Mouse (Mus musculus): ENCODE results near the gene Zfp60.
"Not testable (repeated sequence)": the region's sequence is repeated elsewhere in the genome, so short reads cannot be mapped to it uniquely, and the experiment has no call there.

Zfp60 gene

DNA sequence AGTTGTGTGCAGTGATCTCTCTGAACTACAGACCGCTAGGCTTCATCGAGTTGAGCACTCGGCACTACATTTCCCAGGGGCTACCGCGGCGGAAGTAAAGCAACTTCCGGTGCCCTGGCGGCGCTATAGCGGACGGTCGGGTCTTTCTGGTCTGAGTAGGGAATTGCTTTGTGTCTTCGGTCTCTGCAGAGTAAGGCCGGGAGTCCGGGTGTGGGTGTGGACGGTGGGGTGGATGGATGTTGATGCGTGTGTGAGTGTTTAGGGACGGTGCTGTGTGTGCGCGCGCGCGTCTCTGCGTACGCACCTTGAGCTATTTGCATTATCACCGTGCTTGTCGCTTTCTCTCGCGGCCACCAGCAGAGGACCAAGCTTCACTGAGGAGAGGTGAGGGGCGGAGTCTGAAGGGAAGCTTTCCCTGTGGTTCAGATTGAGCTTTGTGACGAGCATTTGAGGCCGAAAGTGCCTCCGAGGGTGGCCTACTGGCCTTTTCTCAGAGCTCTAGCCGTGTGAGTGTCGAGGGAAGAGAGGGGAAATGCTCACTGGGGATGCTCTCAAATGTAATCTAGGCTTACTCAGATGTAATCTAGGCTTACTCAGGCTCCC is at the start of gene Zfp60:
Zfp60 (plus strand) TSS at position 109 of the 603 bp plus-strand sequence.
- peak; percentile 78 for DNase-seq

DNA sequence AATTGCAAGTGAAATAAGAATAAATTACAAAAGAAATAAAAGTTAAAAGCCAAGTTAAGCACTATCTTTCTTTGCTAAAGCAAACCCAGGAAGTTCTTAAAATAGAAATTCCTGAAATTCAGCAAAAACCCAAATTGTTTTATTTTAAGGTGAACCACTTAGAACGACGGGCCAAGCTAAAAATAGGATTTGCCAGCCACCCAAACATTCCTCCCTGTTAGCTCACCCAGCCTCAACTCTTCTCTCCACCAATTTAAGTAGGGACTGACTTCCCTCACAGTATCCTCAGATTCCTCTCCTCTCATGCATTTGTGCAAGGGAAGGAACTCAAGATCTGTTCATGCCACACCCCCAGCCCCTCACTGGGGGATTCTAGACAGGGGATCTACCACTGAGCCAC is 48.0 kb upstream of the Zfp60 start:
- DNase-seq: no peak

DNA sequence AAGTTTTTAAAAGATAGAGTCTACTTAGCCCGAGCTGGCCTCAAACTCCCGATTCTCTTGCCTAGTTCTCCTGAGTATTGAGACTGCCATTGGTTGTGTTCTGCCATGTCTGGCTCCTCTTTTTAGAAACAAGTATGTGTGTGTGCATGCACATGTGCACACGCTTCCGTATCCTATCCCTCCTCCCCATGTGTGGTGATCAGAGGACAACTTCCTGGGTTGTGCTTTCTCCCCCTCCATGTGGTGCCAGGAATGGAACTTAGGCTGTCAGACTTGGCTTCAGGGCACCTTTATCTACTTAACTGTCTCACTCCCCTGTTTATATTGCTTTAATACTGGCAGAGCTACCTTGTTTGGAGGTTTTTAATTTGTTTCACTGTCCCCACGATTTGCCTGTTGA is 46.0 kb upstream of the Zfp60 start:
- DNase-seq: no peak

DNA sequence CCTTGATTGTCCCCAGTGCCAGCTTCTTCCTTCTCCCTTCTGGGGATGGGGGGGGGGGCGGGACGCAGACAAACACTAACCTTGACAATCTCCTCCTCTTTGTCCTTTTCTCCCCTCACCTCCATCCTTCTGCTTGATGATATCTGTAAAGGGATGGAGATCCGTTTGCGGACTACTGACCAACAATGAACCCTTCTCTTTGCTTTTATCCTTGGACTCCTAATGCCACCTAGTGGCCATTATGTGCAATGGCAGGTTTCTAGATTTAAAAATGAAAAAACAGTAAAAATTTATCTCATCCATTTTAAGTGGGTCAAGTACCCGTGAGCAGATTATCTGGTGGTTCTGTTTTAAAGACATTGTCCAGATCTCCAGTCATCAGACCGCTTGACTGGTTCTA is 45.5 kb upstream of the Zfp60 start:
- DNase-seq: no peak

DNA sequence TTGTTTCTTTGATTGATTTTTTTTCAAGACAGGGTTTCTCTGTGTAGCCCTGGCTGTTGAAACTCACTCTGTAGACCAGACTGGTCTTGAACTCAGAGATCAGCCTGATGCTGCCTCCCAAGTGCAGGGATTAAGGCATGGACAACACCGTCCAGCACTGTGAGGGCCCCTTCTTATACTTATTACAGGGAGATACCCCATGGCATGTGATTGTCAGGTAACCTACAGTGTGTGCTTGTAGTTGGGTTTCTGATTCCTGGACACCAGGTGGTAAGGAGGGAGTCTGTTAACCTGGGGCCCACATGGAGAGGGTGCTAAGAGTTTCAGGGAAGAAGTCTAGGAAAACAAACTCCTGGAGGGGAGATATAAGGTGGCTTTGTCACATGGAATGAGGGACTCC is 44.1 kb upstream of the Zfp60 start:
- DNase-seq: no peak

DNA sequence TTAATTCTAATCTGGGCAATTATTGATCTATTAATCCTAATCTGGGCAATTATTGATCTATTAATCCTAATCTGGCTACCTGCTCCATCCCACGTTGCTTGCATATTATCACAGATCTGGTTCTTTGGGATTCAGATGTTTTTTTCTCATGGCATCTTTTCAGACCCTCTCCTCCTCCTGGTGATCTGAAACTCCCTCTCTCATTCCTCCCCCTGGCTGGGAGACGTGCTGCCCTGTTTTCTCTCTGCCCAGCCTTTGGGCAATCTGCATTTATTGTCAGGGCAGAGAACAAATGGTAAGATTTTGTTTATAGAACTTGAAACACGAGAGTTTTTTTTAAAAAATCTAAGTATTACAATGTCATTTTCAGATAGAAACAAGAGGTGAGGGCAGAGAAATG is 43.4 kb upstream of the Zfp60 start:
- no peak for DNase-seq

DNA sequence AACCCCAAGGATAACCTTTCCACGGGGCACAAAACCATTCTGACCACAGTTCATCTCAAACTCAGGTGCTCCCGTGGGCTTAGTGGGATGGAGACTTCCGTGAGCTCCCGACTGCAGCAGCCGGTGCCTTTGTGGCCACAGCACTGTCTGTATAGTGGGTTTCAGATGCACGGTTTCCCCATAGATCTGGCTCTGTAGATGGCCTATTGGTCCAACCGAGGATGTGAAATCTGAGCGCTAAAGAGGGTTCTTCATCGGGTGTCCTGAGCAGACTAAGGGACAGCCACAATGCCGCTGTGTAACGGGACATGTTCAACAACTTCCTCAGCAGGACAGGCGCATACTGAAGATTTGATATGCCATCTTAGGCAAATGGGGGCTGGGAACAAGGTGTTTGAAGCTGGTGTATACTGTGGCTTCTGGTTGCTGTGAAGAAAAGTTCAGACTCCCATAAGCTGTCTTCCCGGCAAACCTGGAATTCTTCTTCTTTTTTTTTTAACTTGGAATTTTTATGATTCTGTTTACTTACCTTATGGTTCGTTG is 42.9 kb upstream of the Zfp60 start:
- no peak for DNase-seq

DNA sequence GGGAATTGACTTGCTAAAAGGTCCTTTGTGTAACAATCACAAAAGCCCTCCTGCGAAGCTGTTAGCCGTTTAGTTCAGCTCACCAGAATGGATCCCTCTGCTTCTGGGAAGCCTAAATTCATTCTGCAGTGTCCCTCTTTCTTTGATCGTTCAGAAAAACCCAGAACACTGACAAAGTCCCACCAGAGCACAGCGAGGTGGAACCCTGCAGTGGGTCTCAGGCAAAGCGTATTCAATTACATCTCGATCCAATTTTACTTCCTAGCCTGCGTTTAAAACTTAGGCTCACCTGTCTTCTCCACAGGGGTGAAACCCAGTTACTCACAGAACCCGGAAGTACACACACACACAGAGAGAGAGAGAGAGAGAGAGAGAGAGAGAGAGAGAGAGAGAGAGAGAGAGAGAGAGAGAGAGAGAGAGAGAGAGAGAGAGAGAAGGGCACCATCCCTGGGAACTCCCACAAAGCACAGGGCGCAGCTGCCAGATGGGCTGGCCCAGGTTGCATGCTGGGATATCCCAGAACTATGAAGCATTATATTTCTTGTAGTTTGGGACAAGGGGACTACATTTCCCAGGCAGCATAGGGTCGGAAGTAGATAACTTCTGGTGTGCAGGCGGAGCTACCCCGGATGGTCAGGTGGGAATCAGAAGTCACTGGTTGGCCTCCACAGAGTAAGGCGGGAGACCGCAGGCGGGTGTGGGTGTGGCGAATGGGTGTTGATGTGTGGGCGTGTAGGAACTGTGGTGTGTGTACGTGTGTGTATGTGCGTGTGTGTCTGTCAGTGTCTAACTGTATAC is 42.2 kb upstream of the Zfp60 start, which contains the start of gene Zfp607b:
Zfp607b (plus strand) TSS at position 526 of the 798 bp plus-strand sequence.
- DNase-seq: peak; percentile 90

DNA sequence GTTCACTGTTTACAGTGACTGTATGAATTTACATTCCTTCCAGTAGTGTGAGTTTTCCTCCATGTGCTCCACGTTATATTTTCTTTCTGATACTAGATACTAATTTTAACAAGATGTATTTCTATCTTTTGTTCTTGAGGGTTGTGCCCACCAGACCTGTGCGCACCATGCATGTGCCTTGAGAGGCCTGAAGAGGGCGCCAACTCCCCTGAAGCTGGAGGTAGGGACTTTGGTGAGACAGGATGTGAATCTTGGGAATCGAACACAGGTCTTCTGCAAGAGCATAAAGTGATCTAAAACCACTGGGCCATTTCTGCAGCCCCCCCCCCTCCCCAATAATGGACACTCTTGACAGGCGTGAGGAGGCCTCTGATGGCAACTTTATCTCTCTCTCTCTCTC is 40.1 kb upstream of the Zfp60 start:
- no peak for DNase-seq

DNA sequence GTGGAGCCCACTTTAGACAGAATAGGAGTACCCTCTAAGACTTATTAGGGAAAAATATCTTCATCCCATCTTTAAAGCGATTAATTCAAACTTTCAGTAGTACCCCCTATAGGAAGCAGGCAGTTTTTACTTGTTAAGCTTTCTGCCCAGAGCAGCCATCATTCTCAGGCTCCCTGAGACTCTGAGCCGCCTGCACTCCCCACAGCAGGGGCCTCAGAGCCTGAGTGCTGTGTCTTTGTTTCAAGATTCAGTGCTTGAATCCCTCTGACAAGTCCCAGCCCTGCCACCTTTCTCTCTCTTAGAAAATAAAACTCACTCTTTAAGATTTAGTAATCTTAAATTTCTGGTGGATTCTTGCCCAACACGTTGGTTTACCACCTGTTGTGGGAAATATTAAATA is 34.5 kb upstream of the Zfp60 start:
- DNase-seq: no peak

DNA sequence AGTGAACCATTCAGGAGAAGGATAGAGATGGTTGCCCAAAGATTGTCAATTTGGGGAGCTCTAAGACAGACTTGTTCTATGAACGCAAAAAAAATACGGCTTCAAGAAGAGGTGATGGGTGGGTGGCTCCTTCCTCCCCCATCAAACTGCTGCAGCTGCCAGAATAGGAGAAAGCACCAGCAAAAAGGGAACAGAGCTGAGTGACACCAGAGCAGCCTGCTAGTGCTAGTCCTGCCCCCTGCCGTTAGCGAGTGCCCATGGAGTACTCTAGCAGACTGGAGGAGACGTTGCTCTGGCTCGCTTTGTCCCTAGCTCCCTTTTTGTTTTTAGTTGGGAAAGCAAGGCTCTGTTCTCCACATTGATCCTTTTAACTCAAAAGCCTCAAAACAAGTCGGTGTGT is 20.8 kb upstream of the Zfp60 start:
- no peak for DNase-seq

DNA sequence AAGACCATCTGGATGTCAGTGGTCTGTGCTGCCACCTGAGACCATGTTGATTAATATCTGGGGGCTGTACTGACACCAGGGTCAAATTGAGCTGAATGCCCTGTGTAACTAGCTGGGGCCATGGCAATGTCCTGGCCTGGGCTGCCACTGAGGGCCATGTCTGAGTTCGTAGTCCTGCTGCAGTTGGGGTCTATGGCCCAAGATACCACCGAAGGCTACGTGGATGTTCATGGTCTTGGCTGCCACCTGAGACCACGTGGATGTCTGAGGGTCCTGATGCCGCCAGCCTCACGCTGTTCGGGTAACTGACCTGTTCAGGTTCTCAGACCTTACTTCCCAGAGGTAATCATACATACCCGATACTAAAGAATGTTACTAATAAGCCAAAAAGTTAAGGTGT is 9.2 kb upstream of the Zfp60 start:
- DNase-seq: no peak

DNA sequence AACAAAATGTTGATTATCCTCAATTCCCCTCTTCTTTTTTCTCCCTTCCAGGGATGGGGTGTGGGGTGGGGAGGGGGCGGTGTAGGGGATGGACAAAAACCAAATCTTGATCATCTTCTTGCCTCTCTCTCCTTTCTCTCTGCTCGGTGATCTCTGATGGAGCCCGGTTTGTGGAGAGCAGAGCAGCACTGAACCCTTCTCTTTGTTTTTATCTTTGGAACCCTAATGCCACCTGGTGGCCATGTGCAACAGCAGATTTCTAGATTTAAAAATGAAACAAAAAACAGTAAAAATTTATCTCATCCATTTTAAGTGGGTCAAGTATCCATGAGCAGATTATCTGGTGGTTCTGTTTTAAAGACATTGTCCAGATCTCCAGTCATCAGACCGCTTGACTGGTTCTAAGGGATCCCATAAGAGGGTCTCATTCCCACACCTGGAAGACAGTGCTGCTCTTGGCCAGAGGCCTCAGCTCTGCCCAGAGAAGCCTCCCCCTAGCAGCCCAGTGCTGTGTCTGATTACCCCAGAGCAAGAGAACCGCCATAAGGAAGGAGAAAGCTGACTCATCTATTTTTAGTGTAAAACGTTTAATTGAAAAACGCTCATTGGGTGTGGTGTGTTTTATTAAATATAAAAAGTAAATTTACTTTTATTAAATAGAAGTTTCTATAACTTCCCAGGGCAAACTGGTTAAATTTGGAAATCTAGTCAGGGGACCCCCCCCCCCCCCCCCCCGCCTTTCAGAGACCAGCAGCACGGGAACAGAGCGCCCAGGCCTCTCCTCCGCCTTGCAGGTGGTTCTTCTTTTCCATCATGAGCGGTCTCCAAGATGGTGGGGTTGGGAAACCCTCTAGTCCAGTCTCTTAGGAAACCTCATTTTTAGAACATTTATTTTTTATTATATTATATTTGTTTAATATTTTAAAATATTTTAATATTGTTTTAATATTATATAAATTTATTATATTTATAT is 5.3 kb upstream of the Zfp60 start:
- DNase-seq: peak; percentile 42

DNA sequence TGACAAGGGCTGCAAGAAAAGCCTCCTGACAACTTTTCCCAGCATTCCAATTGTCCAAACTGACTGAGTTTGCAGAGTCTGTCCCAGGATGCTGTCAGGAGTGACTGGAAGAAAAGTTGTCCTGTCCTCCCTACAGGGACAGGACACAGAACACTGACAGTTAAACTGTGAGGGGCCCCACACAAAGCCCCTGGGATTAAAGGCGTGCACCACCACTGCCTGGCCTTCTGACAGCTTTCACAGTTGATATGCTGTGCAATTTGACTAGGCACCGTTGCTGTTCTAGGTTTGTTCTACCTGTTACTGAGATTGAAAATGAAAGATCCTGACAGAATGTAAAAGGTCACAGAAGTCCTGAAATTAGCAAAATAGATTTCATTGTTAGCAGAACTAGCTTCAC is 3.7 kb upstream of the Zfp60 start:
- no peak for DNase-seq

DNA sequence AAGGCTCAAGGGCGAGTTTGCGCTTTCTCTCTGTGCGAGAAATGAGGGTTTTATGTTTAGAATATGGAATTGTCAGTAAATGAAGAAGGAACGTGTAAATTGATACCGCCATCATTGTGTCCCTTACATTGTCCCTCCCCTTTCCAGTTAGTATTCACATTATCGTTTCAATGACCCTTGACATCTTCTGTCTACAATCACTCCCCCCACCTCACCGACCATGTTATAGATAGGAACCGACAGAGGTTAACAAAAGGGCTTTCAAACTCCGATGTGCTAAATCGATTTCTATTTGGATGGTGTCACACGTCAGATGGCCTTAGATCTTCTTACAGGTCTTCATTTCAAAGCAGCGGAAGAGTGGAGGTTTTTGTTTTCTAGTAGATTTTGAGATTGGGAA is 757 bp downstream of the Zfp60 start:
- DNase-seq: no peak

DNA sequence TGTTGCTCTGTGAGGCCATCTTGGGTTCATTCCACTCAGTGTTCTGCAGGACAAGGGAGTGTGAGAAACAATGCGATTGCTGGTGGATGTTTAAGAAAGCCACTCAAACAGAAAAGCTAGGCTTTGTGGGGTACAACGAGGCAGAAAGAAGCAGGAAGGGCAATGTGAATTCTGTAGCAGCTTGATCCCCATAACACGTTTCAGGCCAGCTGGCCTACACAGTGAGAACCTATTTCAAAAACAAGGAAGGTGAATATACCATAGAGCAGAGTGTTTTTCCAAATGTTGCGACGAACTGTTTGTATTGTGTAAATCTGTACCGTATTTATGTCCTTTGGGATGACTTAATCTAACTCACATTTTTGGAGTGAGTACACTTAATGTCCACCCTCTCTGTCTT is 1.3 kb downstream of the Zfp60 start:
- no peak for DNase-seq

DNA sequence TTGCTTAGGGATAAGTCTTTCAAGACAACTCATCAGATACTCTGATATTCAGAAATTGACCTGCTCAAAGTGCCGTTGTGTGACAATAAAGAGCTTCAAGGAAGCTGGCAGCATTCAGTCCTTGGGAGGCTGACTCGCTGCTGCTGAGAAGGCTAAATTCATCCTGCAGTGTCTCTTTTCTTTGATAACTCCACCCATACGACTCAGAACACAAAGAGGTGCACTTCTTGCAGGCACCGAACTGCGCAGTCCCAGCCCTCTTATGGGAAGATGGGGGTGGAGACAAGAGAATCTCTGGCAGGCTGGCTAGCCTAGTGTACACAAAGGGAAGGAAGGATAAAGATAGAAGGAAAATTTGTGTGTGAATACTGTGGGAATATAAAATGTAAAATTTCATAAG is 4.3 kb downstream of the Zfp60 start:
- no peak for DNase-seq

DNA sequence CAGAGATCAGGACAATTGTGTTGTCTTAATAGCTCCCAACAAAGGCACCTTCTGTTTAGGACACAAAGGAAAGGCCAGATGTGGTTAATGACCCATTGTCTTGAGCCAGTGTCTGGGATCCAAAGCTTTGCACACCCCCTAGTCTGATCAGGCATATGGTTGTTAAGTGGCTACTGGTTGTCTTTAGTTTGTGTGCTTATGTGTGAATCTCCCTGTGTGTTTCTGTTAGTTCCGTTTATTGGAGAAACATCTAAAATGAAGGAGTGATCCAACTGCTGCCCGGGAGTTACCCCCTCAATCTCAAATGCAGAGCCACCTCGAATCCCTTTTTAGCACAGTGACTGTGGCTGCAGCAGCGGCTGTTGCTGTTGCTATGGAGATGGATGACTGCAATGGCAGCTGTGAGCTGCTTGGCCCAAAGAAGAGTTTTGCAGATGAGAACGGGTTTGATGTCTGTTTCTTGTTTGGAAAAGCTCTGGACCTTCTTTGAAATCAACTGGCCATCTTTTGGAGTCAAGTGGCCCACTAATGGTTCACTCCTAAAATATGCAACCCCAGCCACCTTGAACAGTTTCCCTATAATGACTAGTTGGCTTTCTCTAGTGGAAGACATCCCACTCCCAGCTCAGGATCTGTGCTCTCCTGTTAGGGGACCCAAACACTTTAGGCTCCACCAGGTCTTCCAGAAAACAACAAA is 25.3 kb downstream of the Zfp60 start:
- no peak for DNase-seq

DNA sequence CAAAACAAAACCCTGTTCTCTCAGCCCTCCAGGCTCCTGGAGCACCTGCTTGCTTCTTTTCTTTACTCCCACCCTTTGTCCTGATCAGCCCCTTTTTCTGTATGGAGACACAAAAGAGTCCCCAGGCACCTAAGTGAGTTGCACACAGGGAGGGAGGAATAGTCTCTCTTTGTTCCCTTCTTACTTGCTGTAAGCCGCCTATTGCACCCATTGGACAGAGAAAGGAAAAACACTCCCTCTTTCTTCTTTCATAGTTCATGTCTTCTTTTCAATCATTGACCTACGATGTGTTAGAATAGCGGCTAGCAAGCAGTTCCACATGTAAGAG is 25.8 kb downstream of the Zfp60 start:
- no peak for DNase-seq

DNA sequence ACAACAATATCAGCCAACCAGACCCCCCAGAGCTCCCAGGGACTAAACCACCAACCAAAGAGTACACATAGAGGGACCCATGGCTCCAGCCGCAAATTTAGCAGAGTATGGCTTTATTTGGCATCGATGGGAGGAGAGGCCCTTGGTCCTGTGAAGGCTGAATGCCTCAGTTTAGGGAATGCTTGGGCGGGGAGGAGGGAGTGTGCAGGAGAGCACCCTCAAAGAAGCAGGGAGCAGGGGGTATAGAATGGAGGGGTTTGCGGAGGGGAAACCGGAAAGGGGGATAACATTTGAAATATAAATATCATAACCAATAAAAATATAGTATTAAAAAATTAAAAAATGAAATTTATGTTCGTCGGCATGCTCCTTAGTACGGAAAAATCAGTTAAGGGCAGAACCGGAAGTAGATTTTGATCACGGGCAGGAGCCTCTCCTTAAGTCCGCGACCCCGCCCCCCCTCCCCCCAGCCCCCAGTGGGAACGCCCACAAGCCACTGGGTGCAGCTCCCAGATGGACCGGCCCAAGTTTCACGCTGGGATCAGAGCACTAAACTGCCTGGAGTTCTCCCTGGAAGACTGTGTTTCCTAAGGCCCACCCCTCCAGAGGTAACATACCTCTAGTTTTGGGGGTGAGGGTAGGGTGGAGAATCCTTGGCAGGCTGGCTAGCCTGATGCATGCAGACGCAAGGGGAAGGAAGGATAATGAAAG is 34.1 kb downstream of the Zfp60 start:
- DNase-seq: no peak

DNA sequence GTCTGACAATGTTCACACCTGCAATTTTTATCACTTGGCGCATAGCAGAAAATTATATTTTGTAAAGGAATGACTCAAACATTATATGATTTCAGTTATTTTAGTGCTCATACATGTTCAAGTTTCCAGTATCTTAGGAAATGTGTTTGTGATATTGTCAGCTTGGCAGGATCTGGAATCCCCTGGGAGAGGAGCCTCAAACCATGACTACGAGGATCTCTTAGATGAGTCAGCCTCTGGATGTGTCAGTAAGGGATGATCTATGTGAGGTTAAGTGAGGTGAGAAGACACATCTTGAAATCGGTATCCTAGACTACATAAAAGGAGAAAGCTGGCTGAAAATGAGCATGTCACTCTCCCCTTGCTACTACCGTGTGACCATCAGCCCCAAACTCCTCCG is 58.1 kb downstream of the Zfp60 start:
- DNase-seq: no peak

DNA sequence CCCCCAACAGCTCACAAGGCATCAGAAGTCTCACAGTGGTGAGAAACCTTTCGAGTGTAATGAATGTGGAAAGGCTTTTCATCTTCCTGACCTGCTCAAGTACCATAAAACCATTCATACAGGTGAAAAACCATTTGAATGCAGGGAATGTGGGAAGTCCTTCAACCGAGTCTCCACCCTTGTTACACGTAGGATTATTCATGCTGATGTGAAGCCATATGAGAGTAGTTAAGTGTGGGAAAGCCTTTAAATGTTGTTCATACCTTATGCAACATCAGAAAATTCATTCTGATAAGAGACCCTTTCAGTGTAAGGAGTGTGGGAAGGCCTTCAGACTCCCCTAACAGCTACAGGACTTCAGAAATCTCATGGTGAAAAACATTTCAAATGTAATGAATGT is 62.7 kb downstream of the Zfp60 start:
- DNase-seq: not testable (repeated sequence)

All from cerebellum, adult 11 months (tissue).